ENCODE assay signal across 24 mouse cellular contexts in genomic region chr4:128817011-128817410, GRCm38 (mm10).
"Had no signal": no experiment of that assay in that cellular context is flagged by ENCODE, and none has a peak within 500 bp of the region (broad histone marks: within the 10 kb centered on the region; RNA-seq: fewer than 3 reads in every experiment).

No protein-coding gene starts in this region.

- DNase-seq: gastrocnemius, postnatal 14 days; gastrocnemius, postnatal 36 days; heart, adult 11 months; heart, adult 2 months; heart, postnatal 14 days; heart, postnatal 36 days; kidney, adult 11 months; kidney, adult 2 months; kidney, postnatal 14 days; kidney, postnatal 36 days; layer of hippocampus, adult 9-11 months; layer of hippocampus, postnatal 36 days; left cerebral cortex, postnatal 4 days had no signal

- H3K4me2 ChIP-seq: heart, embryonic 11.5 days; heart, embryonic 13.5 days; heart, embryonic 15.5 days; hindbrain, embryonic 13.5 days; limb, embryonic 15.5 days; liver, embryonic 12.5 days had no signal

- H3K27me3 ChIP-seq: heart, embryonic 13.5 days; heart, embryonic 15.5 days; hindbrain, embryonic 13.5 days; limb, embryonic 13.5 days; limb, embryonic 15.5 days had no signal

- H3K36me3 ChIP-seq: heart, embryonic 13.5 days; heart, embryonic 15.5 days; hindbrain, embryonic 13.5 days; limb, embryonic 13.5 days; limb, embryonic 15.5 days; liver, embryonic 12.5 days had no signal

- H3K4me3 ChIP-seq: heart, adult 2 months; heart, embryonic 13.5 days; heart, embryonic 15.5 days; hindbrain, embryonic 13.5 days; limb, embryonic 13.5 days; limb, embryonic 15.5 days; liver, embryonic 12.5 days had no signal

- H3K9ac ChIP-seq: heart, embryonic 13.5 days; heart, embryonic 15.5 days; hindbrain, embryonic 13.5 days; limb, embryonic 13.5 days; limb, embryonic 15.5 days; liver, embryonic 12.5 days; liver, embryonic 14.5 days had no signal

- H3K27ac ChIP-seq: heart, adult 2 months; heart, embryonic 13.5 days; heart, embryonic 15.5 days; hindbrain, embryonic 13.5 days; hindbrain, postnatal 0 days; kidney, postnatal 0 days; limb, embryonic 13.5 days; limb, embryonic 15.5 days; liver, embryonic 12.5 days; liver, embryonic 14.5 days had no signal

- ATAC-seq: hindbrain, postnatal 0 days; intestine, embryonic 16.5 days; liver, embryonic 12.5 days had no signal

- H3K9me3 ChIP-seq: heart, embryonic 13.5 days; heart, embryonic 15.5 days; hindbrain, embryonic 13.5 days; limb, embryonic 13.5 days; limb, embryonic 15.5 days; liver, embryonic 12.5 days had no signal
